9 mouse cellular contexts compared by ENCODE assay signal in genomic region chr13:63779376-63780291, GRCm38 (mm10). TPM values are rescaled to one million over a fixed set of nuclear protein-coding genes. Genes with fewer than 3 reads are reported as not detected.
DNase-seq lines count a peak whose midpoint lies in the region; ATAC-seq lines count a peak whose summit lies in the region.
"Had no signal": no experiment of that assay in that cellular context is flagged by ENCODE, and none has a peak within 500 bp of the region (broad histone marks: within the 10 kb centered on the region; RNA-seq: fewer than 3 reads in every experiment).

No protein-coding gene starts in this region.

- no peak overlapping the region for H3K27ac ChIP-seq in heart, embryonic 12.5 days (ENCODE audit: poor library complexity, severe bottlenecking)
- H3K27ac ChIP-seq: limb, embryonic 13.5 days had no signal

- no peaks in the 10 kb centered on the region for H3K36me3 ChIP-seq in heart, embryonic 12.5 days
- H3K36me3 ChIP-seq: limb, embryonic 13.5 days had no signal

- H3K4me1 ChIP-seq in heart, embryonic 12.5 days (replicated peaks), result peaks cover 5% of the 10 kb centered on the region; the same call in 1 of the 2 replicates
- H3K4me1 ChIP-seq: limb, embryonic 13.5 days had no signal

- no peak overlapping the region for H3K9ac ChIP-seq in heart, embryonic 12.5 days
- H3K9ac ChIP-seq: limb, embryonic 13.5 days had no signal

- 58% methylated on average over 2 of the region's 2 CpGs for WGBS in heart, embryonic 12.5 days

- H3K4me2 ChIP-seq in heart, embryonic 12.5 days, result no peak overlapping the region
- H3K4me2 ChIP-seq: limb, embryonic 13.5 days had no signal

- no peaks in the 10 kb centered on the region for H3K27me3 ChIP-seq in heart, embryonic 12.5 days (replicated peaks)
- H3K27me3 ChIP-seq: limb, embryonic 13.5 days had no signal

- no peaks in the 10 kb centered on the region; the same call in 1 of the 2 replicates for H3K9me3 ChIP-seq in heart, embryonic 12.5 days (replicated peaks)
- H3K9me3 ChIP-seq: limb, embryonic 13.5 days had no signal

- DNase-seq in cerebellum, adult 11-12 months, result peak; percentile 4
- DNase-seq in cerebellum, postnatal 14 days, result peak; percentile 28 to 36
- DNase-seq in layer of hippocampus, adult 9-10 months (ENCODE audit: low spot score), result peak; percentile 8
- peak; percentile 54 for DNase-seq in lung, postnatal 36 days
- DNase-seq in urinary bladder, postnatal 10 days (ENCODE audit: low spot score), result no peak
- DNase-seq in adrenal gland, adult (ENCODE audit: inconsistent age in 2 of 2, low spot score in 1 of 2), result no peak
- no peak for DNase-seq in kidney, postnatal 25 days

- H3K4me3 ChIP-seq in heart, embryonic 12.5 days, result no peak overlapping the region
- H3K4me3 ChIP-seq: limb, embryonic 13.5 days had no signal

- ATAC-seq in heart, embryonic 12.5 days (ENCODE audit: insufficient number of reproducible peaks, low FRiP score), result no peak

RNA-seq across cellular contexts. Expression of gene Ercc6l2, which starts 35.4 kb away (rescaled TPM):
- polyA plus RNA-seq in heart, embryonic 12.5 days (2016; fragmentation: Nextera tagmentation; extraction: Ambion mirVana), result 15.8 and 16.6 TPM in 2 replicates

Comparison
In these comparisons a context has a peak if more than half of its experiments do, and no peak if none do; other contexts are left out.
1. DNase-seq: peak in cerebellum, adult 11-12 months (single experiment), cerebellum, postnatal 14 days (2 of 2), layer of hippocampus, adult 9-10 months (single experiment) and lung, postnatal 36 days (single experiment); none in urinary bladder, postnatal 10 days (single experiment), adrenal gland, adult (0 of 2) and kidney, postnatal 25 days (0 of 2).